Mouse (Mus musculus): ENCODE measurements around the gene Rabgap1l. TPM values are rescaled to one million over a fixed set of nuclear protein-coding genes. Genes with fewer than 3 reads are reported as not detected.
A peak's percentile ranks its signal among the peaks of the same experiment; 100 is the strongest.

Gene Rabgap1l
- polyA plus RNA-seq, 1 experiment from 2014 or later: 17.4 TPM

DNA sequence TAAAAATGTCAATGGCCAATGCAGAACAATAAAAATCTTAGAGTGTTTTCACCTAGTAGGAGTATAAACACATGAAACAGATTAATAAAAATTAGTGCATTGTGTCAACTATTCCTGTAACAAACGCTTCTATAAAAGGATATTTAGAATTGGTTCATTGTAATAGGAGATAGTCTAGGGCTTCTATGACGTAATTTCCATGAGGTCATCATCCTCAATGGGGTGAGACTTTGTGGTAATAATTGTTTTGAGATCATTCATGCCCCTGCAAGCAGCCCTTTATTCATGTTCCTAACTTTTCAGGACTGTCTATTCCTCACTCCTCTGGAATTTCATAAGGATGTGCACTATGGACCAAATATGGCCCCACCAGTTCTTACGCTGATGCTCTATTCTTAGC lies 495.3 kb downstream of the Rabgap1l start:
- no peak for DNase-seq (ENCODE audit: low spot score)
- Histone ChIP-seq H3K4me3 (ENCODE audit: low read depth, low read length) (no peak overlapping the region), H3K4me1 (replicated peaks; ENCODE audit: control insufficient read depth, insufficient read depth, low read length) (no peaks in the 10 kb centered on the region), H3K4me2 (ENCODE audit: low read depth, low read length, severe bottlenecking) (no peak overlapping the region), H3K9me3 (ENCODE audit: control insufficient read depth, low read length) (no peaks in the 10 kb centered on the region), H3K27ac (ENCODE audit: low read depth, low read length) (no peak overlapping the region), H3K36me3 (ENCODE audit: control insufficient read depth, insufficient read depth, low read length) (no peaks in the 10 kb centered on the region), H3K27me3 (ENCODE audit: control insufficient read depth, insufficient read depth, low read length) (no peaks in the 10 kb centered on the region), H3K9ac (ENCODE audit: low read length) (no peak overlapping the region)
- WGBS: 81% methylated on average over 3 of the region's 3 CpGs
- ATAC-seq (replicated peaks; ENCODE audit: low FRiP score): no peak

DNA sequence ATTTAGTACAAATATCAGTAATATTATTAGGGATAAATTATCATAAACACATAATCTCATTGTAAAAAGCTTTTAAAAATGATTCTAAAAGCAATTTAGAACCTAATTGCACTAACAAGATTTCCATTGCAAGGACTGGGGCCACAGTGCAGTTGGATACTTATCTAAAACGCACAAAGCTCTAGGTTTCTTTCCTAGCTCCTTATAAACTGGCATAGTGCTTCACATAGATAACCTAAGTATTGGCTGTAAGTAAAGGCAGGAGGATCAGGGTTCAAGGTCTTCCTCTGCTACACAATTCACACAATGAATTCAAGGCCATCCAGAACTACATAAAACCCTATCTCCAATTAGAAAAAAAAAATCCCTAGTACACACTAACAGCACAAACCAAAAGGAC lies 497.7 kb downstream of the Rabgap1l start:
- no peak overlapping the region for H3K4me3 ChIP-seq (ENCODE audit: low read depth, low read length)
- ATAC-seq (replicated peaks; ENCODE audit: low FRiP score) (no peak), DNase-seq (ENCODE audit: low spot score) (no peak)
- no peaks in the 10 kb centered on the region for H3K4me1 ChIP-seq (replicated peaks; ENCODE audit: control insufficient read depth, insufficient read depth, low read length)
- H3K9ac ChIP-seq (ENCODE audit: low read length): no peak overlapping the region
- no peaks in the 10 kb centered on the region for H3K36me3 ChIP-seq (ENCODE audit: control insufficient read depth, insufficient read depth, low read length)
- no peak overlapping the region for H3K4me2 ChIP-seq (ENCODE audit: low read depth, low read length, severe bottlenecking)
- no peak overlapping the region for H3K27ac ChIP-seq (ENCODE audit: low read depth, low read length)
- no peaks in the 10 kb centered on the region for H3K27me3 ChIP-seq (ENCODE audit: control insufficient read depth, insufficient read depth, low read length)
- H3K9me3 ChIP-seq (ENCODE audit: control insufficient read depth, low read length): no peaks in the 10 kb centered on the region
- WGBS: 86% methylated on average over 1 of the region's 1 CpGs

DNA sequence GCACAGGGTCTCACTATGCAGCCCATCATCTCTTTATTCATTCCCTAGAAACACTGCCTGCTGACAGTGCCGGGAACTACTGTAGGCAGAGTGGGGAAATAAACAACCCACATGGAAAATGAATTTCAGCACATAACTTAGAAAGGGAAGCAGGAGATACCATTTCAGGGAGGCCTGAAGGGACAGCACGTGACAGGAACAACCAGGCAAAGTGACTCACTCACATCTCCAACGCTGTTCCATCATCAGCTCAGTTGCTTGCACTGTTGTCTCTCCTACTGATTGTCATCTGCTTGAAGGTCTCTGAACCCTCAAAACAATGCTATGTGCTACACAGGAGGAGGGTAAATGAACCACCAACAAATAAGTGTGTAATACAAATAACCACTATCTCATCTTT lies 499.5 kb downstream of the Rabgap1l start:
- no peak for ATAC-seq (replicated peaks; ENCODE audit: low FRiP score)
- H3K27me3 ChIP-seq (ENCODE audit: control insufficient read depth, insufficient read depth, low read length): no peaks in the 10 kb centered on the region

DNA sequence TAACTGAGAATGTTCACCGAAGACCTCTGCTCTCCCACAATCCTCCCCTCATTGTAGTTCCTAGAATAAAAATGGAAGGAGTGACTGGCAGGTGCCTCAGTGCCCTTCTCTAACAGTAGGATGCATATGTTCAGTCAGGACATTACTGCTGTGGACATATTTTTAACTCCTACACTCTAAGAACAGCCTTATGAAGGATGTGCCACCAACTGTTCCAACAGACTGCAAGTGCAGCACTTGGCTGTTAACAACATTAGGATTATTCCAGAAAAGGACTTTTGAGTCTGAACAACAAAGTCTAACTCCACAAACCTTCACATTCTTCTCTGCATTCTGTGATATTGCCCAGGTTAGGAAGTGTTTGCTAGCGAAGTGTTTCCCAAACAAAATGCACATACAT lies 501.0 kb downstream of the Rabgap1l start:
- ATAC-seq (replicated peaks; ENCODE audit: low FRiP score): no peak
- Histone ChIP-seq H3K4me1 (replicated peaks; ENCODE audit: control insufficient read depth, insufficient read depth, low read length) (no peaks in the 10 kb centered on the region), H3K9me3 (ENCODE audit: control insufficient read depth, low read length) (no peaks in the 10 kb centered on the region), H3K27ac (ENCODE audit: low read depth, low read length) (no peak overlapping the region), H3K4me2 (ENCODE audit: low read depth, low read length, severe bottlenecking) (no peak overlapping the region), H3K9ac (ENCODE audit: low read length) (no peak overlapping the region), H3K27me3 (ENCODE audit: control insufficient read depth, insufficient read depth, low read length) (no peaks in the 10 kb centered on the region), H3K36me3 (ENCODE audit: control insufficient read depth, insufficient read depth, low read length) (no peaks in the 10 kb centered on the region), H3K4me3 (ENCODE audit: low read depth, low read length) (no peak overlapping the region)
- WGBS: 86% methylated on average over 2 of the region's 2 CpGs
- DNase-seq (ENCODE audit: low spot score): no peak

More for the DNA sequence above, 499.5 kb downstream of the Rabgap1l start:
- H3K4me2 ChIP-seq (ENCODE audit: low read depth, low read length, severe bottlenecking): no peak overlapping the region
- H3K27ac ChIP-seq (ENCODE audit: low read depth, low read length): no peak overlapping the region
- H3K9ac ChIP-seq (ENCODE audit: low read length): no peak overlapping the region
- no peak overlapping the region for H3K4me3 ChIP-seq (ENCODE audit: low read depth, low read length)
- no peaks in the 10 kb centered on the region for H3K9me3 ChIP-seq (ENCODE audit: control insufficient read depth, low read length)
- 86% methylated on average over 3 of the region's 3 CpGs for WGBS
- H3K36me3 ChIP-seq (ENCODE audit: control insufficient read depth, insufficient read depth, low read length): no peaks in the 10 kb centered on the region
- DNase-seq (ENCODE audit: low spot score): no peak
- H3K4me1 ChIP-seq (replicated peaks; ENCODE audit: control insufficient read depth, insufficient read depth, low read length): no peaks in the 10 kb centered on the region

DNA sequence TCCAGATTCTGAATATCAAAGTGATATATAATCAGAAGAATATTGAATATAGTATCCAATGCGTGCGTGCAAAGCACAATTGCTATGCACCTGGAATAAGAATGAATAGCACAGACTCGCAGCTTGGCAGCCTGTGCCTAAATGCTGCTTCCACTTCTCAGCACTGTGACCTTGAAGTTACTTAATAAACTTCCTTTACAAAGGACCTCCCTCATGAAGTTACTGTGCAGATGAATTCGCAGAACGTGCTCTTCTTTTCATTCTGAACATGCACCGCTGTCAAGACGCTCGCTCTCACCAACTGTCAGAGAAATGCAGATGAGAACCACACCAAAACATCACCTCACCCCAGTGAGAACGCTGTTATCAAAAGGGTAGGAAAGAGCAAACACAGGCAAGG lies 502.8 kb downstream of the Rabgap1l start:
- Histone ChIP-seq H3K9ac (ENCODE audit: low read length) (no peak overlapping the region), H3K9me3 (ENCODE audit: control insufficient read depth, low read length) (no peaks in the 10 kb centered on the region), H3K27me3 (ENCODE audit: control insufficient read depth, insufficient read depth, low read length) (no peaks in the 10 kb centered on the region), H3K4me2 (ENCODE audit: low read depth, low read length, severe bottlenecking) (no peak overlapping the region), H3K4me1 (replicated peaks; ENCODE audit: control insufficient read depth, insufficient read depth, low read length) (no peaks in the 10 kb centered on the region), H3K36me3 (ENCODE audit: control insufficient read depth, insufficient read depth, low read length) (no peaks in the 10 kb centered on the region), H3K27ac (ENCODE audit: low read depth, low read length) (no peak overlapping the region), H3K4me3 (ENCODE audit: low read depth, low read length) (no peak overlapping the region)
- DNase-seq (ENCODE audit: low spot score): no peak
- WGBS: 81% methylated on average over 9 of the region's 9 CpGs
- ATAC-seq (replicated peaks; ENCODE audit: low FRiP score): no peak

DNA sequence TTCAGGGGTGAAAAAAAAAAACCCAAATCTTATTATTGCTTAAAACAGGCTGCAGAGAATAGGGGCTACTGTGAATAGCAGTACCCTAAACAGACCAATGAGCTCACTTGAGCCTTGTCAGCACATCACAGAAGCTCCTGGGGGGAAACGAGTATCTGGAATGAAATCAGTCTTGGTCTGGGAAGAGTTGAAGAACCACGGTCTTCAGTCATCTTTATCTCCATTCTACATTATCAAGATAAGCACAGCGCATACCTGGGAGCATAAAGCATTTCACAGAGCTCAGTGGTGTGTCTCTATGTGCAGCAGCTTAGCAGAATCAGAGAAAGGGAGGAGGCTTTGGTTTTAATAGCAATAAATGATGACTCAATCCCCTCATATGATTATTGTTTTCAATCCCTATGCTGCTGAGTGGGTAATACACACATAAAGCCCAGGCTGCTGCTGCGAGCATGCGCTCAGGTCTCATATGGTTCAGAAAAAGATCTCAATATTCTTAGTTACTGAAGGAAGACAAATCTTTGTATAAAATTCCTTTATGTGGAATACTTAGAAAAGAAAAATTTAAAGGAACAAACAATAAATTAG lies 505.9 kb downstream of the Rabgap1l start:
- no peak overlapping the region for H3K9ac ChIP-seq (ENCODE audit: low read length)
- ATAC-seq (replicated peaks; ENCODE audit: low FRiP score) (no peak), DNase-seq (ENCODE audit: low spot score) (no peak)
- 75% methylated on average over 5 of the region's 5 CpGs for WGBS
- H3K4me2 ChIP-seq (ENCODE audit: low read depth, low read length, severe bottlenecking): no peak overlapping the region
- H3K4me3 ChIP-seq (ENCODE audit: low read depth, low read length): no peak overlapping the region
- peak overlapping the region; percentile 54 for H3K27ac ChIP-seq (ENCODE audit: low read depth, low read length)
- H3K27me3 ChIP-seq (ENCODE audit: control insufficient read depth, insufficient read depth, low read length): no peaks in the 10 kb centered on the region
- no peaks in the 10 kb centered on the region for H3K4me1 ChIP-seq (replicated peaks; ENCODE audit: control insufficient read depth, insufficient read depth, low read length)
- H3K36me3 ChIP-seq (ENCODE audit: control insufficient read depth, insufficient read depth, low read length): no peaks in the 10 kb centered on the region
- H3K9me3 ChIP-seq (ENCODE audit: control insufficient read depth, low read length): no peaks in the 10 kb centered on the region

DNA sequence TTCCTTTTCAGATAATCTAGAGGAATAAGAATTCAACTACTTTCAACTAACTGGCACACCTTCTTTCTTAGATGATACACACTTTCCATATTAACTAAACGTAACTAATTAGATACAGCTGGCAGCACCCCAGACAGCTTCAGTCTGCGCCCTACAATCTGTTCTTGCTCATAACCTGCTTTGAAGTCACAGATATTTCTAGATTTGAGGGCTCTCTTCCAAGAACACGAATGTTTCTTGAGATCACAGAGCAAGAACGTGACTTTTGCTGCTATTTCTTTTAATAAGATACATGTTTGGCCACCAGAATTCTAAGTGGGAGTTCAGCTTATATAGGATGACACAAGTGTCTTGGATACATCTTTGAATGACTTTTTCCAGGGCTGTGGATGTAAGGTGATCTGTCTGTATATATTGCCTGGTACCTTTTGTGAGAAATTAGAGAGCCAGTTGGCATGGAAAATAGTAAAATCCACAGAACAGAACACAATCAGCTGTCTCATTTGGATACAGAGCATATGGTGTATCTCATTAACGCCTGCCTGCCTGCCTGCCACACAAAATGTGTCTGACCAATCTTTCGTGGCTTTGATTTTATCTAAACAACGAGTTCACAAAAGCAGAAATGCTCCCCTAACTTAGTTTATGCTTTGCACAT lies 506.5 kb downstream of the Rabgap1l start:
- no peaks in the 10 kb centered on the region for H3K27me3 ChIP-seq (ENCODE audit: control insufficient read depth, insufficient read depth, low read length)
- 70% methylated on average over 7 of the region's 7 CpGs for WGBS
- no peaks in the 10 kb centered on the region for H3K4me1 ChIP-seq (replicated peaks; ENCODE audit: control insufficient read depth, insufficient read depth, low read length)
- no peaks in the 10 kb centered on the region for H3K9me3 ChIP-seq (ENCODE audit: control insufficient read depth, low read length)
- ATAC-seq (replicated peaks; ENCODE audit: low FRiP score) (no peak), DNase-seq (ENCODE audit: low spot score) (no peak)
- no peak overlapping the region for H3K9ac ChIP-seq (ENCODE audit: low read length)
- H3K4me3 ChIP-seq (ENCODE audit: low read depth, low read length): no peak overlapping the region
- H3K27ac ChIP-seq (ENCODE audit: low read depth, low read length): no peak overlapping the region
- H3K36me3 ChIP-seq (ENCODE audit: control insufficient read depth, insufficient read depth, low read length): no peaks in the 10 kb centered on the region
- H3K4me2 ChIP-seq (ENCODE audit: low read depth, low read length, severe bottlenecking): no peak overlapping the region

DNA sequence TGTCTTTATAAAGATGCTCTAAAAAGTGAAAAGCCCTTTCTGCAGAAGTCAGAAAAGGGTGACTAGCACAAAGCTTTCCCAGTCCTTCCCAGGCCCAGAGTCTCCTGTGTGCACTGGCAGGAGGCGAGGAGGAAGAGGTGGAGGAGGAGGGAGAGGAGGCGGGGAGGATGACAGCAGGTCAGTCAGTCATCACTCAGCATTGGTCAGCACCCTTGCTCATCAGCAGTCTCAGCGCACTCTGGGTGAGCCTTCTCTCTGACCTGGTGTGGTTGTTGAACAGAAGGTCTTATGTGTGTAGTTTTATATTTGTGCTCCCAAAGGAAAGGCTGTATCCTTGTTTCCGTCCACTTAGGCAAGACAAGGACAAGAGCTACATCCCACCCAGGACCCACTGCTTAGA lies 508.8 kb downstream of the Rabgap1l start:
- ATAC-seq (replicated peaks; ENCODE audit: low FRiP score): no peak
- no peaks in the 10 kb centered on the region for H3K4me1 ChIP-seq (replicated peaks; ENCODE audit: control insufficient read depth, insufficient read depth, low read length)

More for the DNA sequence above, 508.8 kb downstream of the Rabgap1l start:
- Histone ChIP-seq H3K9ac (ENCODE audit: low read length) (no peak overlapping the region), H3K27me3 (ENCODE audit: control insufficient read depth, insufficient read depth, low read length) (no peaks in the 10 kb centered on the region), H3K27ac (ENCODE audit: low read depth, low read length) (no peak overlapping the region), H3K9me3 (ENCODE audit: control insufficient read depth, low read length) (no peaks in the 10 kb centered on the region), H3K36me3 (ENCODE audit: control insufficient read depth, insufficient read depth, low read length) (no peaks in the 10 kb centered on the region), H3K4me3 (ENCODE audit: low read depth, low read length) (no peak overlapping the region), H3K4me2 (ENCODE audit: low read depth, low read length, severe bottlenecking) (no peak overlapping the region)
- no peak for DNase-seq (ENCODE audit: low spot score)
- 76% methylated on average over 4 of the region's 4 CpGs for WGBS

Measured in forebrain, embryonic 11.5 days (tissue).